Mouse (Mus musculus) liver, adult 2 months (tissue): ENCODE measurements around the gene Lurap1l. TPM values are rescaled to one million over a fixed set of nuclear protein-coding genes. Genes with fewer than 3 reads are reported as not detected.

Source experiments
- DNase-seq: peaks from one replicate; pipeline ENCODE4 v3.0.0-alpha.2; 2011; ENCODE audit warnings: low read depth, low spot score; ENCODE audit errors: extremely low read depth
- H3K27ac ChIP-seq: fragments of 200-500 bp; replicated peaks from 2 replicates; pipeline ENCODE4 v1.5.1; 2012; ENCODE audit warnings: low read depth, mild to moderate bottlenecking, control low read depth, inconsistent platforms, low read length; ENCODE audit not compliant: insufficient read depth
- H3K27me3 ChIP-seq: fragments of 200-500 bp; 2 replicates; pipeline ENCODE4 v1.6.1; 2012; ENCODE audit warnings: mild to moderate bottlenecking, moderate library complexity, low read length, inconsistent platforms; ENCODE audit not compliant: control insufficient read depth, insufficient read depth
- H3K36me3 ChIP-seq: fragments of 200-500 bp; 2 replicates; pipeline ENCODE4 v1.6.1; 2012; ENCODE audit warnings: low read length, inconsistent platforms; ENCODE audit not compliant: control insufficient read depth, insufficient read depth
- H3K4me1 ChIP-seq: fragments of 200-500 bp; 2 replicates; pipeline ENCODE4 v1.6.1; 2011; ENCODE audit warnings: low read length; ENCODE audit not compliant: control insufficient read depth, insufficient read depth
- H3K4me3 ChIP-seq: fragments of 200-500 bp; 2 replicates; pipeline ENCODE4 v1.5.1; 2011; ENCODE audit warnings: low read depth, mild to moderate bottlenecking, control low read depth, low read length, moderate library complexity; ENCODE audit not compliant: insufficient read depth
- H3K79me2 ChIP-seq: fragments of 200-500 bp; 2 replicates; pipeline ENCODE4 v1.6.1; 2012; ENCODE audit warnings: inconsistent platforms, mild to moderate bottlenecking, low read length, moderate library complexity; ENCODE audit not compliant: control insufficient read depth, insufficient read depth
- H3K9ac ChIP-seq: fragments of 200-500 bp; 2 replicates; pipeline ENCODE4 v1.6.1; 2012; ENCODE audit warnings: low read depth, mild to moderate bottlenecking, control low read depth, inconsistent platforms, low read length
- CTCF ChIP-seq: fragments of 200-500 bp; IDR thresholded peaks from 2 replicates; pipeline ENCODE4 v1.5.1; 2011; ENCODE audit warnings: low read depth, low read length, control low read depth
- POLR2A ChIP-seq: fragments of 200-500 bp; IDR thresholded peaks from 2 replicates; pipeline ENCODE4 v1.6.1; 2011; ENCODE audit warnings: low read length, control low read depth; ENCODE audit not compliant: insufficient read depth; ENCODE audit errors: extremely low read depth
- WGBS: fragments of 180-500 bp; shearing (Covaris S2); methylation state at CpG from one replicate; pipeline ENCODE4 v1.1.7; 2018; 5-methylcytosine and 5-hydroxymethylcytosine counted together
- polyA plus RNA-seq: library from polyadenylated mRNA; depleted of rRNA; stranded (reverse); fragments of >200 nt; gene quantifications from 2 replicates; pipeline ENCODE4 v1.2.3, GENCODE M21; 2012
- total RNA-seq: library from RNA; depleted of rRNA; stranded (reverse); fragments of >200 nt; gene quantifications from 2 replicates; pipeline ENCODE4 v1.2.3, GENCODE M21; 2014

Gene Lurap1l
- total and polyA plus RNA-seq, 2 experiments: 15.3 to 43.5 TPM

DNA sequence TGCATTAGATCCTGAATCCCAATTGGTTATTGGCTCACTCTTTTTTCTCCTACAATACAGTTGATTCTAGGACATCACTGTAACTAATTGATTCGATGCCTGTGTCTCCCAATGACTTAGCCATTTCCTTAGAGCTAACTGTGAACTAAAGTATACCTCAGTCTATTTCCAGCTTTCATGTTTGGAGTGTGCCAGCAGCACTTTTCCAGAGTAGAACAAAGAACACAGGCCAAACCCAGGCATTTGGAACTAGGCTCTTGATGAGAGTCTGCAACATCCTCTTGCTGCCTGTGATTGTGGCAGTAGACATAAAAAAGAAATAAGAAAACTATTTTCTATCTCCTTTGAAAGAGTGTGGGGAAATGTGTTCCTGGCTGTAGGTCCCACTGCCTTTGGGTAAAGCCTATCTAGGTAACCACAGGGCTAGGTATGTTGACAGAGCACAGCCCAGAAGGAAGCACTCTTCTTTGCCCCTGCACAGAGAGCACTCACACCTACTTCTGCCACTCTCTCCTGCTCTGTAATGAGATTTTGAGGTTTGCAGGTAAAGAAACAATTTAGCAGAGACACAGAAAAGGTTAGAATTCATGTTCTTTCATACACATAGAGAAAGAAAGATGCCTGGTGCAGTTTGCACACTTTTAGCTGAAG is 8.9 kb downstream of the Lurap1l start:
- TF ChIP-seq POLR2A (no peak), CTCF (no peak)
- Histone ChIP-seq H3K9ac (no peak overlapping the region), H3K27me3 (no peaks in the 10 kb centered on the region), H3K36me3 (no peaks in the 10 kb centered on the region), H3K4me1 (peaks cover 46% of the 10 kb centered on the region), H3K79me2 (peaks cover 18% of the 10 kb centered on the region), H3K27ac (peak overlapping the region; percentile 67), H3K4me3 (no peak overlapping the region)
- WGBS: 14% methylated on average over 1 of the region's 1 CpGs
- peak; percentile 58 for DNase-seq

DNA sequence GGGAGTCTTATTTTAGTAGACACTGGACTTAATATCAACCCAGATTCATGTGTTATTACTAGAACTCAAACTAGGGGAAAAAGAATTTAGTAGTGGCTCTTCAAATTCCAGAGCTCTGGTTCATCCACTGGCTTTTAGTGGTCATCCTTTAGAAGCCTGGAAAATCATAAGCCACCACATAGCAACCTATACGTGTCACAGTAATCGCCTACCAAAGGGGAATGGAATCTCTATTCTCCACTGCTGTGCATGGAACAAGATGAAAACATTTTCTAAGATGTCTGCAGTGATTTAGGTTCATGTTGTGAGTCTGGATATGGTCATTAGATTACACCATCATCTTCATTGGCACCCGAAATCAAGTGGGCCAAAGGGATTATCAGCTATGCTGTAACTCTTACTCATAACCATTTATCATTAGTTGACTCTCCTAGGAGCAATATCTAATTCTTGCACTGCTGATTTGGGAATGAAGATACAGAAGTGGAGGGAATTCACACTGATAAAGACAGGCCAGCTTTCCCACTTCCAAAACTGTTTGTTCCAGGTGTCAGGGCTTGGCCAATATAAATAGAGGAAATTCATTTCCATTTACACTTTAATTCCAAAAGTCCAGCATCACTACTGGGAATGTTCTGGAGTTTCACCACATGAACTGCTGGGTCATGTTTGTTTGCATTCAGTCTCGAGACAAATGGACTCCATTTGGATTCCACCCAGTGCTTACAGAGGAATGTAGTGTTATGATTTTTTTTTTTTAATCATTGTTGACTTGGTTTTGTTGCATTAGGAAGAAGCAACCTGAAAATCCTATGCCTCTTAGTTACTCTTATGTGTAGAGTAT is 11.4 kb downstream of the Lurap1l start:
- Histone ChIP-seq H3K27ac (peak overlapping the region; percentile 82), H3K9ac (no peak overlapping the region), H3K27me3 (no peaks in the 10 kb centered on the region), H3K36me3 (no peaks in the 10 kb centered on the region), H3K79me2 (peaks cover 18% of the 10 kb centered on the region), H3K4me1 (peaks cover 48% of the 10 kb centered on the region), H3K4me3 (peak overlapping the region; percentile 3; the same call in 1 of the 2 replicates)
- TF ChIP-seq POLR2A (no peak), CTCF (no peak)
- peak; percentile 98 for DNase-seq
- WGBS: 39% methylated on average over 4 of the region's 4 CpGs

DNA sequence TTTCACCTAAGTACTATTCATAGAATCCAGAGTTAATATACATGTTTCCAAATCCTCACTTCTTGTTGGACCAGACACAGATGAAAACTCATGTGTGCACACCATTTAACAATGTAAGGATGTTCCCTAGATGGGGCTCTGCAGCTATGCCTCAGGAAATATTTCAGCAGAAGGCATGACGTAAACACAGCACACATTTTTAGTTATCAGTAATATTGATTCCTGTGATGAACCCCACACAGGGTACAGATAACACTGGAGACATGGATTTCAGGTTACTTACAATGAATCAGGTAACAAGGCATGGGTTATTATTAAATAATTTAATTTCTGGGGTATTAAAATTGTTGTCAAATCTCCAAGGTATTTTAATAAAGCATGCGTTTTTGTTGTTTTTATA is 12.2 kb downstream of the Lurap1l start:
- WGBS: 20% methylated on average over 2 of the region's 2 CpGs
- TF ChIP-seq POLR2A (no peak), CTCF (no peak)

DNA sequence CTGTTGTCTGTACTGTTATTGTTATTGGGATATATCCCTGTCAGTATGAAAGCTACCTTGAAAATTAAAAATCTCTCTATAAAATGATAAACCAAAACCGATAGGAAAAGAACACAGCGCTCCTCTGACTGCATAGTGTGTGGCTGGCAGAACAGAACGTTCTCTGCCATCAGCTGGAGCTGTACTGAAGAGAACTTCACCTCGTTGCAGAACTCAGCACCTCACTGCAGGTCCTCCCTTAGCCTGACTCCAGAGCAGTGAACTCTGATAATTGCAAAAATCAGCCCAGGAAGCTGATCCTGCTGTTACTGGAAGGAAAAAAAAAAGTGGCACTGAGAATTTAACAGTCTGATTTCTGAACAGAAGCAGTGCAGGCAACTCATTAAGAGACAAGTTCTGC is 14.4 kb downstream of the Lurap1l start:
- TF ChIP-seq CTCF (no peak), POLR2A (no peak)
- peak; percentile 72 for DNase-seq
- peak overlapping the region; percentile 10; the same call in 1 of the 2 replicates for H3K27ac ChIP-seq
- H3K4me1 ChIP-seq: peaks cover 34% of the 10 kb centered on the region; the same call in 1 of the 2 replicates
- H3K27me3 ChIP-seq: no peaks in the 10 kb centered on the region
- H3K36me3 ChIP-seq: peaks cover 3% of the 10 kb centered on the region
- H3K4me3 ChIP-seq: no peak overlapping the region
- WGBS: 26% methylated on average over 4 of the region's 4 CpGs
- no peak overlapping the region for H3K9ac ChIP-seq
- peaks cover 11% of the 10 kb centered on the region; the same call in 1 of the 2 replicates for H3K79me2 ChIP-seq

More for the DNA sequence above, 12.2 kb downstream of the Lurap1l start:
- Histone ChIP-seq H3K79me2 (peaks cover 14% of the 10 kb centered on the region; the same call in 1 of the 2 replicates), H3K27ac (peak overlapping the region; percentile 85), H3K4me3 (peak overlapping the region; percentile 3; the same call in 1 of the 2 replicates), H3K27me3 (no peaks in the 10 kb centered on the region), H3K4me1 (peaks cover 48% of the 10 kb centered on the region), H3K9ac (no peak overlapping the region), H3K36me3 (peaks cover 3% of the 10 kb centered on the region)
- peak; percentile 81 for DNase-seq

DNA sequence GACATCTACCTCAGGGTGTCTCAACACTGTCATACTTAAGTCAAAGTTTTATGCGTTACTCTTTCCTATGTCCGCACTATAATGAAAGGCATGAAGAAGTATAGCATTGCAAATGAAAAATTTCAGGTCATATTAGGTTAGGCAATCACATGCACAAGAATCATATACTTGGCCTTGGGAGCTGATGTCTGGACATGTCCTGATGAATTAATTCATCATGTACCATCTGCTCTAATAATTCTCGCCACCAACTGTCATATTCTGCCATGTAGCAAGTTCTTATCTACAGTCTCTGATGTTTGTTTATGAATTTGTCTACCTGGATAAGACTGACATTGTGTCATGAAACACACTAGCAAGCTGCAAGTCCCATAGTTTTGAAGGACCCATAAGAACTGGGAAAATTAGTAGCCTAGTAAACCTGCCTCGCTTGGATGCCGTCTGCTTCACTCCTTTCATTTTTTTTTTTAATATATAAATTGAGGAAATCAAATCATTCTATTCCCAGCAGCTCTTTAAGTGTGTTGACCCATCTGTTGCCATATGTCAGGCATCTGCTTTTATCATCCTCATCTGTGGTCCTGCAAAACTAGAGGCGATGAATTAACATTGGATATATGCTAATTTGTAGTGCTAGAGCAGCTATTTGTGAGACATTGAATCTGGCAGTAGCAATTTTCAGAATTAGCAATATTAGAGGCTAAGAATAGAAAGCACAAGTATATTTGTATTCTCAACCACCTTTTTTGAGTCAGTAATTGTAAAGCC is 15.5 kb downstream of the Lurap1l start:
- no peak overlapping the region for H3K27ac ChIP-seq
- no peak overlapping the region for H3K4me3 ChIP-seq
- DNase-seq: peak; percentile 0
- peaks cover 11% of the 10 kb centered on the region; the same call in 1 of the 2 replicates for H3K79me2 ChIP-seq
- 87% methylated on average over 6 of the region's 6 CpGs for WGBS
- no peak for TF ChIP-seq POLR2A
- TF ChIP-seq CTCF: no peak
- peaks cover 3% of the 10 kb centered on the region for H3K36me3 ChIP-seq
- no peak overlapping the region for H3K9ac ChIP-seq
- no peaks in the 10 kb centered on the region for H3K27me3 ChIP-seq
- peaks cover 30% of the 10 kb centered on the region for H3K4me1 ChIP-seq
